Mouse (Mus musculus) erythroblast, embryonic 14.5 days (primary cell): ENCODE results near the gene Arhgef5.

Experiments
- GATA1 ChIP-seq: IDR thresholded peaks from 2 replicates; pipeline ENCODE4 v1.6.1; 2012; ENCODE audit warnings: low read length, inconsistent platforms, mixed read lengths
- TAL1 ChIP-seq: IDR thresholded peaks from 3 replicates; pipeline ENCODE4 v1.6.1; 2012; ENCODE audit warnings: low read length, inconsistent platforms, mixed read lengths

GRCm38 (mm10) chr6:43296798-43297507 is 31.6 kb downstream of the Arhgef5 start:
- TF ChIP-seq GATA1, result no peak
- TF ChIP-seq TAL1, result no peak
